Mouse (Mus musculus) limb, embryonic 12.5 days (tissue): ENCODE measurements around the gene P2rx1. TPM values are rescaled to one million over a fixed set of nuclear protein-coding genes. Genes with fewer than 3 reads are reported as not detected.

Experiments
- ATAC-seq: fragments of 200-750 bp; cut with Nextera tagmentation; 2 replicates; pipeline ENCODE4 v1.8.0; 2017; ENCODE audit warnings: low read depth, moderate TSS enrichment; ENCODE audit not compliant: insufficient number of reproducible peaks, insufficient read depth, low FRiP score, low TSS enrichment
- H3K27ac ChIP-seq: fragments of 300-500 bp; sonication (generic); 2 replicates; pipeline ENCODE4 v1.5.1; 2016; ENCODE audit warnings: mild to moderate bottlenecking, moderate library complexity
- H3K27me3 ChIP-seq: fragments of 300-500 bp; sonication (generic); 2 replicates; pipeline ENCODE4 v1.6.1; 2016; ENCODE audit warnings: mild to moderate bottlenecking, moderate library complexity
- H3K36me3 ChIP-seq: fragments of 300-500 bp; sonication (generic); 2 replicates; pipeline ENCODE4 v1.6.1; 2016; ENCODE audit warnings: mild to moderate bottlenecking, moderate library complexity
- H3K4me1 ChIP-seq: fragments of 300-500 bp; sonication (generic); replicated peaks from 2 replicates; pipeline ENCODE4 v1.6.1; 2016
- H3K4me2 ChIP-seq: fragments of 300-500 bp; sonication (generic); 2 replicates; pipeline ENCODE4 v1.6.1; 2016; ENCODE audit warnings: mild to moderate bottlenecking, moderate library complexity
- H3K4me3 ChIP-seq: fragments of 300-500 bp; sonication (generic); replicated peaks from 2 replicates; pipeline ENCODE4 v1.5.1; 2016; ENCODE audit warnings: mild to moderate bottlenecking
- H3K9ac ChIP-seq: fragments of 300-500 bp; sonication (generic); replicated peaks from 2 replicates; pipeline ENCODE4 v1.6.1; 2016; ENCODE audit warnings: mild to moderate bottlenecking, moderate library complexity
- H3K9me3 ChIP-seq: fragments of 300-500 bp; sonication (generic); 2 replicates; pipeline ENCODE4 v1.6.1; 2016; ENCODE audit warnings: mild to moderate bottlenecking, moderate library complexity
- WGBS: fragments of 180-500 bp; shearing (Covaris S2); methylation state at CpG from one replicate; pipeline ENCODE4 v1.1.7; 2016; 5-methylcytosine and 5-hydroxymethylcytosine counted together
- polyA plus RNA-seq: library from polyadenylated mRNA; unstranded; fragments of >200 nt; fragmentation: Nextera tagmentation; extraction: Ambion mirVana; gene quantifications from 2 replicates; pipeline ENCODE4 v1.2.1, GENCODE M21; 2016

P2rx1 gene
- polyA plus RNA-seq, 1 experiment from 2014 or later, result 1.0 TPM

DNA sequence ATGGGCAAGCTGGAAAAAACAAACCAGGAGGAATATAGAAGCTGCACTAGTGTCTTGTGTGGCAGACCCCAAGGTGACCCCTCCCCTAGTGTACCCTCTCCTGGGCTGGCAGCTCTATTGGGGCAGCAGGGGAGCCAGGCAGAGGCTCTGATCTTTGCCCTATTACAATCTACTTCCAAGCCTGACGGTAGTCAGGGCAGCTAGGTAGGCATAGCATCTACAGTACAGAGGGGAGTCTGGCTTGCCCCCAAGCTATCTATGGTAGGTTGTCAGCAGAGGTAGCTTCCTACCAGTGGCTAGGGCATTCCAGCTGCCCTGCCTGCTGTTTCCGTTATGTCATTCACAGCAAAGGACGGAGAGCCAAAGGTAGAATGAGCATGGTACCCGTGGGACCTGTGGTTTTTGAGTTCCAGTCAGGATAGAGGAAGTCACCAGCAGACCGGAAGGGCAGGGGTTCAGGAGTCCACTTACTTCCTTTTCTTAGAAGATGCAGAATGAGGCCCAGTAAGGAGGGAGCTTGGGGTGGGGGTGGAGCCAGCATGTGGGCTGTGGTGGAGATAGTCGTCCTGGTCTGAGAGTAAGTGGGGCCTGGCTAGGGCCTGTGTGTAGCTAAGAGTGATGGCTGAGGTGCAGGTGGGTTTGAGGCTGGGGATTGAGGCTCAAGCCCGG, 25.5 kb downstream of the P2rx1 start:
- peaks cover 29% of the 10 kb centered on the region for H3K4me1 ChIP-seq
- no peak overlapping the region for H3K27ac ChIP-seq
- WGBS, result 67% methylated on average over 7 of the region's 7 CpGs
- no peak overlapping the region for H3K4me2 ChIP-seq
- H3K9ac ChIP-seq, result no peak overlapping the region
- no peak for ATAC-seq
- no peak overlapping the region for H3K4me3 ChIP-seq
- H3K9me3 ChIP-seq, result no peaks in the 10 kb centered on the region
- H3K36me3 ChIP-seq, result no peaks in the 10 kb centered on the region
- H3K27me3 ChIP-seq, result peaks cover 34% of the 10 kb centered on the region

DNA sequence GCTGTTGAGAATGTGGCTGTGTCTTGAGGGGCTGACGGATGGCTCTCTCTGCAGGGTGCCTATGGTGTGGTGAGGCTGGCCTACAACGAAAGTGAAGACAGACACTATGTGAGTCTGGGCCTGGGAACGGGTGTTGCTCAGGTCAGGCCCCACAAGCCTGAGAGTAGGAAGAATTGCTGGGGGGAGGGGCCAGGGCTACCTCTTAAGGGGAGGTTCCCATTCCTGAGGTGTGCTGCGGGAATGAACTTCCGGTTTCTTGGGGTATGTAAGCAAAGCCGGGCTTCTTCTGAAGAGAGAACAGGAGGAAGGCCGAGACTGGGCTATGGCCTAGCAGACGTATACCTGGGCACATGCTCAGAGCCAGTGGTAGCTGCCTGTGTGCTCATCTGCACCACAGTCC, 28.1 kb downstream of the P2rx1 start:
- Histone ChIP-seq H3K4me3 (no peak overlapping the region), H3K9ac (no peak overlapping the region; the same call in 1 of the 2 replicates), H3K4me1 (peaks cover 28% of the 10 kb centered on the region), H3K4me2 (no peak overlapping the region), H3K9me3 (no peaks in the 10 kb centered on the region), H3K27me3 (peaks cover 8% of the 10 kb centered on the region), H3K27ac (no peak overlapping the region), H3K36me3 (no peaks in the 10 kb centered on the region)
- ATAC-seq, result no peak
- WGBS, result 42% methylated on average over 8 of the region's 8 CpGs

DNA sequence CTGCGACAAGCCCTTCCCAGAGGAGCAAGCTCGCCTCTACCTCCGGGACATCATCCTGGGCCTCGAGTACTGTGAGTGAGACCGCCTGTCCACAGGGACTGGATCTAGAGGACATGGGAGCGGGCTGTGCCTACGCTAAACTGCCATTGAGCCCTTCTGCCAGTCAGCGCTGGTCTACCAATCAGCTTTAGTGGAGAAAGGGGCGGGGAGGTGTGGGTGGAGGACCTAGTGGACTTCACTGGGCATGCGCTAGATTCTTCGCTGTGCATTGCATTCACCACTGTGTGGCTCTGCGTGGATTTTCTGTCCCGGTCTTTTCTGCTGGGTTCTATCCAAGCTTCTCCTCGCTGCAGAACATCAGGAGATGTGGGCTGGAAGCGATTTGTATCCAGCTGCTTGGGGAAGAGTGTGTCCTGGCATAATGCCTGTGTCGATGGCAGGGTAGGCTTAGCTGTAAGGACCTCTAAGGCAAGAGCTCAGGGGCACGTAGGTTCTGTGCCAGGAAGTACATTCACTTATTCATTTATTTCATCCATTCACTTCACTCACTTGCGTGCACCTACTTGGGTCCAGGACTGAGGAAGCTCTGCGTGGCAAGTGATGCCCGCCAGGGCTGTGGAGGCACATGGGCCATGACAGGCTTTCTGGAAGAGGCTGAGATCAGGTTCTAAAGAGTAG, 32.1 kb downstream of the P2rx1 start:
- Histone ChIP-seq H3K27me3 (no peaks in the 10 kb centered on the region), H3K4me1 (peaks cover 6% of the 10 kb centered on the region), H3K9me3 (no peaks in the 10 kb centered on the region), H3K4me2 (peak overlapping the region; percentile 61), H3K9ac (peak overlapping the region; percentile 44; the same call in 1 of the 2 replicates), H3K4me3 (peak overlapping the region; percentile 33), H3K27ac (peak overlapping the region; percentile 59), H3K36me3 (no peaks in the 10 kb centered on the region)
- WGBS, result 26% methylated on average over 20 of the region's 20 CpGs
- peak; percentile 69 for ATAC-seq

DNA sequence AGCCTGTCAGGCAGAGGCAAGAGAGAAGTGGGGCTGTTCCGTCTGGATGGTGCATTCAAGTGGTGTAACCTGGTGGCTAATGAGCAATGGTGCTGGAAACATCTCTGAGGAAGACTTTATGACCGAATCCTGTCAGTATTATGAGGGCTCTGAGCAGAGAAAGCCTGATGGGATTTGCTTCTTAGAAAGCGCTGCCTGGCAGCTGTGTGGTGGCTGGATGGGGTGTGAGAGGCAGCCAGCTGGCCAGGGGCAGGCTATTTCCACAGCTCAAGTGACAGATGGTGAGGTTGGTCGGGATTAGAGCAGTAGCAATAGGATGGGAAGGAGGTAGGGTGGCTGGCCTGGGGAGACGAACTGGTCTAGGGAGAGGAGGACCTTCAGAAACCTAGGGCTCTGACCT, 32.6 kb downstream of the P2rx1 start:
- peak overlapping the region; percentile 44; the same call in 1 of the 2 replicates for H3K9ac ChIP-seq
- H3K4me3 ChIP-seq, result peak overlapping the region; percentile 33; the same call in 1 of the 2 replicates
- no peaks in the 10 kb centered on the region for H3K27me3 ChIP-seq
- H3K4me2 ChIP-seq, result peak overlapping the region; percentile 61
- peak overlapping the region; percentile 59; the same call in 1 of the 2 replicates for H3K27ac ChIP-seq
- H3K36me3 ChIP-seq, result no peaks in the 10 kb centered on the region
- 58% methylated on average over 5 of the region's 5 CpGs for WGBS
- H3K4me1 ChIP-seq, result peaks cover 6% of the 10 kb centered on the region
- ATAC-seq, result no peak
- no peaks in the 10 kb centered on the region for H3K9me3 ChIP-seq

DNA sequence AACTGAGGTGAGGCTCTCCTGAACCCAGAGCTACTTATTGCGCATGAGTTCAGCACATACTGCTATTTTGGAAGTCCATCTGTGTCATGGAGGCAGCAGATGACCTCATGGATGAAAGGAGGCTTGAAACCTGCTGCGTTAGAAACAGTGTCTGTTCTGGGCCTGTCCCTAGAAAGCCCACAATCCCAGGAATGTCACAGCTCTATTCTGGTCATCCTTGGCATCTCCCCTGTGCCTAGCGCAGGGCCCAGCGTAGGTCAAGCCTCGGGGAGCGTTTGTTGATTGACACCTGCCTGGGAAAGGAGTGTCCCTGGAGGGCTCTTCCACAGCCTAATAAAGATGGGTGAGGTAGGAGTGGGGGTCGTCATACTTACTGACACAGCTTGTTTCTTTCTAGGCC, 37.2 kb downstream of the P2rx1 start:
- 82% methylated on average over 7 of the region's 7 CpGs for WGBS
- ATAC-seq, result no peak
- Histone ChIP-seq H3K9me3 (no peaks in the 10 kb centered on the region), H3K27me3 (no peaks in the 10 kb centered on the region), H3K4me1 (peaks cover 5% of the 10 kb centered on the region), H3K4me2 (no peak overlapping the region), H3K27ac (no peak overlapping the region), H3K4me3 (no peak overlapping the region), H3K9ac (no peak overlapping the region), H3K36me3 (no peaks in the 10 kb centered on the region)

DNA sequence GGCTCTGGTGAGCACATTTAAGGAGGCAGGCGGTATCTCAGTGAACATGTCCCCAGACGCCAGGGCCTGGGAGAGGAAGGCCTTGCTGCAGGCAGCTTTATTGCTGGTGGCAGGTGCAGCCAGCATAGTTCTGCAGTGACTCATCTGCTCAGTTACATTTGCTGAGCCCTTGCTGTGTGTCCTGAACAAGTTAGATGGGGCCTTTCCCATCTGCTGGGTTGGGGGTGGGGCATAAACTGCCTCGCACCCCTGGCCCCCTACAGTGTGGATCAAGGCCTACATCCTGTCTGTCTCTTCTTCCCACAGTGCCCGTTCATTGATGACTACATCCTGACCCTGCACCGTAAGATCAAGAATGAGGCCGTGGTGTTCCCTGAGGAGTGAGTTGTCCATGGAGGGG, 38.0 kb downstream of the P2rx1 start:
- Histone ChIP-seq H3K4me3 (no peak overlapping the region), H3K36me3 (no peaks in the 10 kb centered on the region), H3K9me3 (no peaks in the 10 kb centered on the region), H3K27ac (no peak overlapping the region), H3K4me1 (no peaks in the 10 kb centered on the region), H3K4me2 (no peak overlapping the region), H3K27me3 (no peaks in the 10 kb centered on the region), H3K9ac (no peak overlapping the region)
- no peak; the same call in 1 of the 2 replicates for ATAC-seq
- 60% methylated on average over 6 of the region's 6 CpGs for WGBS

DNA sequence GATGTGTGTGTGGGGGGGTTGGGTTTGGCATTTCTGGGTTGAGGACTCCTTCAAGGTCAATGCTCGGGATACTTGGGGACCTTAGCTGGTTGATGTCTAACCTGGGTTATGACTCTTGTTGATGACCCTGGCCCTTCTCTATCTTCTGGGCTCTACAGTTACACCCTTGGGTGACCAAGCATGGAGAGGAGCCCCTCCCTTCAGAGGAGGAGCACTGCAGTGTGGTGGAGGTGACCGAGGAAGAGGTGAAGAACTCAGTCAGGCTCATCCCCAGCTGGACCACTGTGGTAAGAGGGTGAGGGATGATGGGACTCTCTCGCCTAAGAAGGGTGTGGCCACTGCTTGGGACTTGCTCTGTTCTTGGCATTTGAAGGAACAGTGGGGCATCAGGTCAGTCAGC, 38.8 kb downstream of the P2rx1 start:
- 98% methylated on average over 3 of the region's 3 CpGs for WGBS
- no peaks in the 10 kb centered on the region for H3K36me3 ChIP-seq
- H3K9ac ChIP-seq, result no peak overlapping the region
- no peak for ATAC-seq
- no peak overlapping the region for H3K4me2 ChIP-seq
- H3K4me3 ChIP-seq, result no peak overlapping the region
- H3K9me3 ChIP-seq, result no peaks in the 10 kb centered on the region
- H3K27me3 ChIP-seq, result no peaks in the 10 kb centered on the region
- H3K27ac ChIP-seq, result no peak overlapping the region
- no peaks in the 10 kb centered on the region for H3K4me1 ChIP-seq

DNA sequence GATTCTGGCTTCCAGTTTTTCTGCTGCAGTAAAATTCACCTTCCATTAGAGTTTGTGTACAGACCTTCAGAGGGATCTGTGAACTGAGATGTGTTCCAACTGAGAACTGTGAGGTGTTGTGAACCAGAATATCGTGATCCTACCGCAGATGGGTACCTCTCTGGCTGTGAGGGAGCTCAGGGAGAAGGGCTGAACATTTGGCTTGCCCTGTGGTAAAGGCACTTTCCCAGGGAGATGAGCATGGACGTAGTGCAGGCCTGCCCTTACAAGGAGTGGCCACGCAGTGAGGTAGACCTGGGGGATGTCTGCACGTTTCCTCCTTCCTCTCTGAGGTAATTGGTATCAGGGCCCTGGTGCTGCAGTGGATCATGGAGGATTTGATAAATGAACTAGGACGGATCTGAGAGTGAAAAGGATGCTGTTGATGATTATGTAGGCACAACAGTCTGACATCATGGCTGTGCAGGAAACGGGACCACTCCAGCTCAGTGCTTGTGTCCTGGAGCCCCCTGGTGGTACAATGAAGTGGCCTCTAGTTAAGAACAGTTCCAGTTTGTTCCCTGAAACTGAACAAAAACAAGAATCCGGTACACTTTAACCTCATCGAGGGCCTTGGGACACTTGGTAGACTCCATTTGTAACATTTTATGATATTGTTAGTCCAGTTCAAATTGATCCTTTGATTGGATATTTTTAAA, 40.3 kb downstream of the P2rx1 start:
- no peak for ATAC-seq
- Histone ChIP-seq H3K9me3 (no peaks in the 10 kb centered on the region), H3K9ac (no peak overlapping the region), H3K27me3 (no peaks in the 10 kb centered on the region), H3K36me3 (no peaks in the 10 kb centered on the region), H3K27ac (no peak overlapping the region), H3K4me2 (no peak overlapping the region), H3K4me3 (no peak overlapping the region), H3K4me1 (peaks cover 10% of the 10 kb centered on the region)
- WGBS, result 59% methylated on average over 9 of the region's 9 CpGs

DNA sequence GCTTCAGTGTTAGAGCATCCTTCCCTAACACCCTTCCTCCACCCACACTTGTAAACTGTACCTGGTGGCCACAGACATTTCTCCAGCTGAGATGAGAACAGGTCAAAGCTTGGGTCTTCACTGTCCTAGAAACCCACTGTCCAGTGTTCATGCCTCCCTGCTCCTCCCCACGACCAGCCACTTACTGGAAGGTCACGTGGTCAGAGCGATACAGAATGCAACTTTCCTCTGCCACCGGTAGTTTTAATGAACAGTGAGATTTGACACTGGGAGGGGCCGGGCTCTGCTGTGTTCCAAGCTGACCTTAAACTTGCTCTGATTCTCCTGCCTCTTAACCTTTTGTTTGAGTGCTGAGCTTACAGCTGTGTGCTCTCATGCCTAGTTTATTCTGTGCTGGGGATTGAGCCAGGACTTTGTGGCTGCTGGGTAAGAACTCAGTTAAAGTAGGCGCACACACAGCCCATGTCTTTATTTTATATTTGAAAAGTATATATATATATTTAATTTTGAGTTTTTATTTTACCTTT, 45.4 kb downstream of the P2rx1 start:
- H3K4me1 ChIP-seq, result peaks cover 19% of the 10 kb centered on the region
- H3K4me2 ChIP-seq, result no peak overlapping the region
- no peak overlapping the region for H3K9ac ChIP-seq
- no peaks in the 10 kb centered on the region for H3K9me3 ChIP-seq
- WGBS, result 40% methylated on average over 6 of the region's 6 CpGs
- no peak overlapping the region for H3K4me3 ChIP-seq
- H3K27me3 ChIP-seq, result no peaks in the 10 kb centered on the region
- no peak for ATAC-seq
- H3K27ac ChIP-seq, result no peak overlapping the region
- H3K36me3 ChIP-seq, result no peaks in the 10 kb centered on the region

DNA sequence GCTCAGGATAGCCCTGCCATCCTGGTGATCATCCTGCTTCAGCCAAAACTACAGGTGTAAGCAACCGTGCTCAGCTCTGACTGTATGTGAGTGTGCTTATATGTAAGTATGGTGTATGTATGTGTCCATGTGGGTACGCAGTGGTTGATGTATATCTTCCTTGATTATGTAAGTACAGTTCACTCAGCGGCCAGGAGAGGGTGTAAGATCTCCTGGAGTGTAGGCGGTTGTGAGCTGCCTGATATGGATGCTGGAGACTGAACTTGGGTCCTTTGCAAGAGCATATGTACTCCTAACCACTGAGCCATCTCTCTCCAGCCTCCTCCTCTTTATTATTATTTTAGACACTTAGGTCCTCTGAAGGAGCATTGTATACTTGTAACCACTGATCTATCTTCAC, 45.9 kb downstream of the P2rx1 start:
- H3K4me2 ChIP-seq, result no peak overlapping the region
- ATAC-seq, result no peak
- H3K36me3 ChIP-seq, result no peaks in the 10 kb centered on the region
- no peak overlapping the region for H3K27ac ChIP-seq
- no peak overlapping the region for H3K4me3 ChIP-seq
- H3K4me1 ChIP-seq, result peaks cover 22% of the 10 kb centered on the region
- H3K27me3 ChIP-seq, result no peaks in the 10 kb centered on the region
- H3K9ac ChIP-seq, result no peak overlapping the region
- no peaks in the 10 kb centered on the region for H3K9me3 ChIP-seq
- 76% methylated on average over 4 of the region's 4 CpGs for WGBS

DNA sequence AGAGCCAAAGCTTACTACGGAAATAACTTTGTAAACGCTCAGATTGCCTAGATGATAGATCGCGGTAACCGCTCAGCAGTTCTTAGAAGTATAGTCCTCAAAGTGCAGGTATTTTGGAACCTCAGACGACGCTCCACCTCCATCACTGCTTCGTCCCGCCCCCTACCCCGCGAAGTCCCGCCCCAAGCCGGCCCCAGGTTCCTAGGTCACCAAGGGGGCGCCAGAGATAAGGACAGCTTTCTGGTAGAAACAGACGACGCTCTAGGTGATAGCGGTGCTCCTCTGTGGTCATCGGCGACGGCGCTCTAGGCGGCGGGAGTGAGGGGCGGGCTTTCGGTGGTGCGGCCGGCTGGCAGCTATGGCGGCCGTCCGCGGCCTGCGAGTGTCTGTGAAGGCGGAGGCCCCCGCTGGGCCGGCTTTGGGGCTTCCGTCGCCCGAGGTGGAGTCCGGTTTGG, 48.7 kb downstream of the P2rx1 start, which contains the start of gene Ncbp3:
Gene Ncbp3, plus strand, starts transcription at position 242 of the 455 bp plus-strand sequence.
- under 1% methylated on average over 39 of the region's 39 CpGs for WGBS
- Histone ChIP-seq H3K4me2 (peak within 1 kb of the TSS; percentile 83), H3K4me3 (peak within 1 kb of the TSS; percentile 93), H3K36me3 (peaks cover 25% of the 10 kb centered on the region), H3K27ac (peak within 1 kb of the TSS; percentile 87), H3K9me3 (no peaks in the 10 kb centered on the region), H3K9ac (peak within 1 kb of the TSS; percentile 92), H3K4me1 (peaks cover 22% of the 10 kb centered on the region), H3K27me3 (no peaks in the 10 kb centered on the region)
- peak; percentile 93 for ATAC-seq
